Mouse (Mus musculus) olfactory bulb, adult 2 months (tissue): ENCODE data around the gene Rec8.

ENCODE experiments used
- CTCF ChIP-seq: fragments of 200-500 bp; IDR thresholded peaks from 2 replicates; pipeline ENCODE4 v1.5.1; 2012; ENCODE audit warnings: low read depth, mild to moderate bottlenecking, low read length, moderate library complexity; ENCODE audit not compliant: insufficient read depth
- POLR2A ChIP-seq: fragments of 200-500 bp; IDR thresholded peaks from 2 replicates; pipeline ENCODE4 v1.6.1; 2012; ENCODE audit warnings: mild to moderate bottlenecking, low read depth, low read length, moderate library complexity; ENCODE audit not compliant: insufficient read depth

DNA sequence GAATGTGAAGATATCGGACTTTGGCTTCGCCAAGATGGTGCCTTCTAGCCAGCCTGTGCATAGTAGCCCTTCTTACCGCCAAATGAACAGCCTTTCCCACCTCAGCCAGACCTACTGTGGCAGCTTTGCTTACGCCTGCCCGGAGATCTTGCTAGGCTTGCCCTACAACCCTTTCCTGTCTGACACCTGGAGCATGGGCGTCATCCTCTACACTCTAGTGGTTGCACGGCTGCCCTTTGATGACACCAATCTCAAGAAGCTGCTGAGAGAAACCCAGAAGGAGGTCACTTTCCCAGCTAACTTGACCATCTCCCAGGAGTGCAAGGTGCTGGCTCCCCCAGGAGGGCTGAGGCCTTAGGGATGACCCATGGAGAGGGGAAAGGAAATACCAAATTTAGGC, 33.7 kb downstream of the Rec8 start:
- TF ChIP-seq CTCF, result no peak
- no peak for TF ChIP-seq POLR2A
